Mouse (Mus musculus) lung, postnatal 0 days (tissue): Measurements from ENCODE around the gene Pex19. TPM values are rescaled to one million over a fixed set of nuclear protein-coding genes. Genes with fewer than 3 reads are reported as not detected.

Source experiments
- ATAC-seq: fragments of 200-750 bp; cut with Nextera tagmentation; 2 replicates; pipeline ENCODE4 v1.8.0; 2017; ENCODE audit warnings: moderate library complexity
- DNase-seq: peaks from one replicate; pipeline ENCODE4 v3.0.0-alpha.2; 2016; ENCODE audit warnings: low spot score
- H3K27ac ChIP-seq: fragments of 300-500 bp; sonication (generic); 2 replicates; pipeline ENCODE4 v1.5.1; 2014; ENCODE audit warnings: antibody characterized with exemption, mild to moderate bottlenecking, low read length, mixed read lengths
- H3K27me3 ChIP-seq: fragments of 300-500 bp; sonication (generic); replicated peaks from 2 replicates; pipeline ENCODE4 v1.6.1; 2014; ENCODE audit warnings: low read length, mixed read lengths; ENCODE audit not compliant: insufficient read depth
- H3K36me3 ChIP-seq: fragments of 300-500 bp; sonication (generic); 2 replicates; pipeline ENCODE4 v1.6.1; 2014; ENCODE audit warnings: low read length, mixed read lengths; ENCODE audit not compliant: insufficient read depth
- H3K4me1 ChIP-seq: fragments of 300-500 bp; sonication (generic); 2 replicates; pipeline ENCODE4 v1.6.1; 2014; ENCODE audit warnings: antibody characterized with exemption, low read depth, low read length, mixed read lengths; ENCODE audit not compliant: insufficient read depth
- H3K4me2 ChIP-seq: fragments of 300-500 bp; sonication (generic); replicated peaks from 2 replicates; pipeline ENCODE4 v1.6.1; 2014; ENCODE audit warnings: low read depth, mild to moderate bottlenecking, low read length, moderate library complexity, mixed read lengths
- H3K4me3 ChIP-seq: fragments of 300-500 bp; sonication (generic); 2 replicates; pipeline ENCODE4 v1.5.1; 2014; ENCODE audit warnings: low read depth, low read length
- H3K9ac ChIP-seq: fragments of 300-500 bp; sonication (generic); replicated peaks from 2 replicates; pipeline ENCODE4 v1.6.1; 2014; ENCODE audit warnings: low read depth, mild to moderate bottlenecking
- H3K9me3 ChIP-seq: fragments of 300-500 bp; sonication (generic); 2 replicates; pipeline ENCODE4 v1.6.1; 2016; ENCODE audit warnings: low read length, mixed read lengths
- CTCF ChIP-seq: IDR thresholded peaks from 2 replicates; pipeline ENCODE4 v1.5.1; 2016; ENCODE audit warnings: antibody characterized with exemption, mild to moderate bottlenecking
- EP300 ChIP-seq: IDR thresholded peaks from 2 replicates; pipeline ENCODE4 v1.6.1; 2016; ENCODE audit warnings: antibody characterized with exemption, mild to moderate bottlenecking, control low read depth
- WGBS: fragments of 180-500 bp; shearing (Covaris S2); extraction: QIAGEN DNeasy Blood & Tissue Kit; methylation state at CpG from one replicate; pipeline ENCODE4 v1.1.7; 2014; 5-methylcytosine and 5-hydroxymethylcytosine counted together
- polyA plus RNA-seq: library from polyadenylated mRNA; unstranded; fragments of >200 nt; fragmentation: Nextera tagmentation; extraction: Ambion mirVana; gene quantifications from 2 replicates; pipeline ENCODE4 v1.2.1, GENCODE M21; 2015

Pex19 gene
- polyA plus RNA-seq, 1 experiment from 2014 or later = 74.5 TPM

GRCm38 (mm10) chr1:172094295-172094694 lies 32.3 kb upstream of the Pex19 start:
- H3K4me2 ChIP-seq = no peak overlapping the region
- TF ChIP-seq CTCF = no peak
- TF ChIP-seq EP300 = no peak
- H3K4me1 ChIP-seq = no peaks in the 10 kb centered on the region
- H3K4me3 ChIP-seq = no peak overlapping the region
- no peaks in the 10 kb centered on the region for H3K27me3 ChIP-seq
- H3K9ac ChIP-seq = no peak overlapping the region
- no peaks in the 10 kb centered on the region for H3K9me3 ChIP-seq
- H3K36me3 ChIP-seq = peaks cover 57% of the 10 kb centered on the region; the same call in 1 of the 2 replicates
- no peak overlapping the region for H3K27ac ChIP-seq
- ATAC-seq = no peak
- no peak for DNase-seq

GRCm38 (mm10) chr1:172095202-172095601 lies 31.4 kb upstream of the Pex19 start:
- H3K36me3 ChIP-seq = peaks cover 59% of the 10 kb centered on the region; the same call in 1 of the 2 replicates
- DNase-seq = peak; percentile 7
- H3K9ac ChIP-seq = no peak overlapping the region
- no peaks in the 10 kb centered on the region for H3K4me1 ChIP-seq
- WGBS = 46% methylated on average over 6 of the region's 6 CpGs
- peak; percentile 6; the same call in 1 of the 2 replicates for ATAC-seq
- no peak overlapping the region for H3K4me3 ChIP-seq
- TF ChIP-seq EP300 (no peak), CTCF (no peak)
- H3K4me2 ChIP-seq = no peak overlapping the region
- H3K27me3 ChIP-seq = no peaks in the 10 kb centered on the region
- H3K27ac ChIP-seq = no peak overlapping the region
- H3K9me3 ChIP-seq = no peaks in the 10 kb centered on the region

- Histone ChIP-seq H3K27ac (no peak overlapping the region), H3K9me3 (no peaks in the 10 kb centered on the region), H3K4me2 (no peak overlapping the region), H3K4me3 (no peak overlapping the region), H3K9ac (no peak overlapping the region), H3K36me3 (peaks cover 69% of the 10 kb centered on the region), H3K27me3 (no peaks in the 10 kb centered on the region), H3K4me1 (no peaks in the 10 kb centered on the region)
- WGBS = 85% methylated on average over 6 of the region's 6 CpGs
- no peak for TF ChIP-seq EP300
- TF ChIP-seq CTCF = no peak
- no peak for DNase-seq
- no peak for ATAC-seq
Observed at GRCm38 (mm10) chr1:172099325-172100033, 27.1 kb upstream of the Pex19 start.

- DNase-seq (no peak), ATAC-seq (0 out of 2 replicates have a peak, but pooled peaks have one; percentile 21)
- no peak for TF ChIP-seq CTCF
- TF ChIP-seq EP300 = peak; percentile 54; the same call in 1 of the 2 replicates
- Histone ChIP-seq H3K4me3 (no peak overlapping the region), H3K36me3 (peaks cover 77% of the 10 kb centered on the region), H3K4me1 (no peaks in the 10 kb centered on the region), H3K4me2 (no peak overlapping the region), H3K9ac (no peak overlapping the region), H3K9me3 (no peaks in the 10 kb centered on the region), H3K27me3 (no peaks in the 10 kb centered on the region), H3K27ac (no peak overlapping the region)
- WGBS = 63% methylated on average over 4 of the region's 4 CpGs
Observed at GRCm38 (mm10) chr1:172103619-172104018, 22.9 kb upstream of the Pex19 start.

GRCm38 (mm10) chr1:172105101-172105500 lies 21.5 kb upstream of the Pex19 start:
- Histone ChIP-seq H3K4me2 (no peak overlapping the region), H3K9me3 (no peaks in the 10 kb centered on the region), H3K4me3 (no peak overlapping the region), H3K36me3 (peaks cover 77% of the 10 kb centered on the region), H3K4me1 (no peaks in the 10 kb centered on the region), H3K9ac (no peak overlapping the region), H3K27me3 (no peaks in the 10 kb centered on the region), H3K27ac (no peak overlapping the region)
- 86% methylated on average over 11 of the region's 11 CpGs for WGBS
- ATAC-seq (no peak), DNase-seq (no peak)
- TF ChIP-seq CTCF = no peak
- no peak for TF ChIP-seq EP300

- Histone ChIP-seq H3K4me3 (no peak overlapping the region), H3K9me3 (no peaks in the 10 kb centered on the region), H3K9ac (no peak overlapping the region), H3K4me1 (no peaks in the 10 kb centered on the region), H3K4me2 (no peak overlapping the region), H3K27ac (no peak overlapping the region), H3K36me3 (peaks cover 74% of the 10 kb centered on the region), H3K27me3 (no peaks in the 10 kb centered on the region)
- DNase-seq (no peak), ATAC-seq (no peak)
- WGBS = 85% methylated on average over 10 of the region's 10 CpGs
- TF ChIP-seq EP300 (no peak), CTCF (no peak)
Observed at GRCm38 (mm10) chr1:172107777-172108477, 18.6 kb upstream of the Pex19 start.
